Mouse (Mus musculus): ENCODE measurements around the gene Scaf1.

- TF ChIP-seq CTCF (IDR thresholded peaks at IDR 0.05; ENCODE audit: control insufficient read depth, insufficient read depth, low read length) = no peak
- TF ChIP-seq POLR2A (IDR thresholded peaks at IDR 0.05; ENCODE audit: borderline replicate concordance, control insufficient read depth, low read depth, low read length) = no peak
These were observed 41.1 kb downstream of the Scaf1 start for GRCm38 (mm10) chr7:44975117-44975419.
